Mouse (Mus musculus): ENCODE measurements around the gene Hmg20b. TPM values are rescaled to one million over a fixed set of nuclear protein-coding genes. Genes with fewer than 3 reads are reported as not detected.

Gene Hmg20b
- 89.0 TPM for polyA plus RNA-seq (2012; fragmentation: generic; extraction: Trizol)
- long read RNA-seq, experiment 1, transcript Hmg20b-202 (10 exons, 1,463 nt): minor isoform, 8 of 103 reads
- long read RNA-seq, experiment 1, transcript Hmg20b-201 (9 exons, 1,621 nt): major isoform, 35 of 103 reads
- long read RNA-seq, experiment 1, transcript Hmg20b-203 (10 exons, 1,540 nt): minor isoform, 13 of 103 reads
- long read RNA-seq, experiment 1, partial matches to known transcripts: 30 of 103 reads
- long read RNA-seq, experiment 1, other reads (novel, unspliced or antisense): 13 of 103 reads
- long read RNA-seq, experiment 2, transcript Hmg20b-201 (9 exons, 1,621 nt): major isoform, 64 of 127 reads
- long read RNA-seq, experiment 2, transcript Hmg20b-203 (10 exons, 1,540 nt): minor isoform, 12 of 127 reads
- long read RNA-seq, experiment 2, transcript Hmg20b-202 (10 exons, 1,463 nt): minor isoform, 9 of 127 reads
- long read RNA-seq, experiment 2, partial matches to known transcripts: 7 of 127 reads
- long read RNA-seq, experiment 2, other reads (novel, unspliced or antisense): 35 of 127 reads

DNA sequence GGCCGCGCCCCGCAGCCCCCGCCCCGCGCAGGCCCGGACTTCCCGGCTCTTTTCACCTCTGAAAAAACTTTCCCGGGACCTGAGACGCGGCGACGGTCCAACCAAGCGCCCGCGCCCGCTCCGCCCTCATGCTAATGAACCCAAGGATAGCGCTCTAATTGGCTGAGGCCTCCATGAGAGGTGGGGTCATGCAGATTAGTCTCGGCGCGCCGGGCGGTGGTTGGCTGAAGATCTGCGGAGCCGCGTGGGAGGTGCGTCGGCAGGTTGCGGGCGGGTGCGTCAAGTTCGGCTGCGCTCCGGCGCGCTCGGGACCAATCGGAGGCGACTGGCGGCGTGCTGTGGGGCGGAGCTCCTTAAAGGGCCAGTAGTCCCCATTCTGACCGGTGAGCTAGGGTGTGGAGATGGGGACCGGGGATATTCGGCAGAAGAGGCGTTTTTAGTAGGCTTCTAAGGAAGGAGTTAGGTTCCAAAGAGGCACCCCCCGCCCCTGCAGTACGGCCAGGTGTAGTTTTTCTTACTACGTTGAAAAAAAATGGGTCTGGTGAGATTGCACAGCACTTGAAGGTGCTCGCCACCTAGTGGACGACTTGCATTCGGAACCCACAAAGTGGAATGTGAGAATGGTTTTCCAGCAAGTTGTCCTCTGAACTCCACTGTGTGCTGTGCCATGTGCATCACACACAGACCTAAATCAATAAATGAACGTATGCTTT is at the start of gene Hmg20b:
Hmg20b (minus strand) TSS at position 130 of the 713 bp plus-strand sequence.
- Histone ChIP-seq H3K79me3 (ENCODE audit: low read depth) (peaks cover 5% of the 10 kb centered on the region), H3K36me3 (ENCODE audit: control insufficient read depth, insufficient read depth) (peaks cover 21% of the 10 kb centered on the region), H3ac (ENCODE audit: control insufficient read depth, insufficient read length, low read depth) (peak within 1 kb of the TSS; percentile 95), H3K4me3 (ENCODE audit: insufficient read depth, poor library complexity, severe bottlenecking) (peak within 1 kb of the TSS; percentile 95), H3K79me2 (ENCODE audit: control insufficient read depth, insufficient read depth) (peaks cover 14% of the 10 kb centered on the region), H3K27me3 (ENCODE audit: control insufficient read depth, insufficient read depth, insufficient read length) (no peaks in the 10 kb centered on the region)
- no peak for TF ChIP-seq USF1 (IDR thresholded peaks at IDR 0.05; ENCODE audit: low read depth)
- peak; percentile 57 for TF ChIP-seq CTCF (IDR thresholded peaks at IDR 0.05; ENCODE audit: control insufficient read depth, insufficient read depth, insufficient read length)

DNA sequence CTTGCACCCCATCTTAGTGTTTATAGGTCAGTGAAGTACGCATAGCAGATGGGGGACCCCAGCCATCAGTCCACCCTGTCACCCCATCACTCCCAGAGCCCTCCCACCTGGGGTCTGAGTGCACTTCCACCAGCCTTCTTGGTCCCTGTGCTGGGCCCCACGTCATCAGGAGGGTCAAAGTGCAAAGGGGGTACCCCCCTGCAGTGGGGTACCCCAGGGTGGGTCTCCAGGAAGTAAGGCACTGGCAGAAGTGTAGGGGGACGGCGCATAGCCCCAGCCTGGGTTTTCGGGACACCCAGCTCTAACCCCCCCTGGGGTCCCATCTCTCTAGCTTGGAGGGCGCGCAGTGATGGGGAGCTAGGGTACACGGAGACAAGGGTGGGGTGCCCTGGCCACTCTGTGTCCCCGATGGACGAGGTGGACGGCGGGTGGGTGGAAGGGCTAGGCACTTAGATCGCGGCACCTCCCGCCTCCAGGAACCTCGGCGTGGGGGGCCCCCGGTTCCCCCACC is 49.6 kb upstream of the Hmg20b start:
- no peak for TF ChIP-seq MAX (IDR thresholded peaks at IDR 0.05)
- no peak for TF ChIP-seq CEBPB (IDR thresholded peaks at IDR 0.05; ENCODE audit: low read depth)
- no peak for TF ChIP-seq FOSL1 (IDR thresholded peaks at IDR 0.05; ENCODE audit: insufficient read depth, low read length, poor library complexity, severe bottlenecking)
- no peak for TF ChIP-seq USF1 (IDR thresholded peaks at IDR 0.05; ENCODE audit: low read depth)
- no peak for TF ChIP-seq CTCF (IDR thresholded peaks at IDR 0.05; ENCODE audit: control insufficient read depth, insufficient read depth, insufficient read length)
- TF ChIP-seq MYOG (IDR thresholded peaks at IDR 0.05; ENCODE audit: control insufficient read depth, extremely low read depth, insufficient read length): no peak
- no peak for TF ChIP-seq MYOD1 (IDR thresholded peaks at IDR 0.05; ENCODE audit: control insufficient read depth, insufficient read length, low read depth)
- H3K79me2 ChIP-seq (ENCODE audit: control insufficient read depth, insufficient read depth): peaks cover 24% of the 10 kb centered on the region
- H3K36me3 ChIP-seq (ENCODE audit: control insufficient read depth, insufficient read depth): peaks cover 85% of the 10 kb centered on the region
- H3K27me3 ChIP-seq (ENCODE audit: control insufficient read depth, insufficient read depth, insufficient read length): no peaks in the 10 kb centered on the region
- peaks cover 11% of the 10 kb centered on the region for H3K79me3 ChIP-seq (ENCODE audit: low read depth)
- H3K4me3 ChIP-seq (ENCODE audit: insufficient read depth, poor library complexity, severe bottlenecking): no peak overlapping the region
- no peak overlapping the region for H3ac ChIP-seq (ENCODE audit: control insufficient read depth, insufficient read length, low read depth)

DNA sequence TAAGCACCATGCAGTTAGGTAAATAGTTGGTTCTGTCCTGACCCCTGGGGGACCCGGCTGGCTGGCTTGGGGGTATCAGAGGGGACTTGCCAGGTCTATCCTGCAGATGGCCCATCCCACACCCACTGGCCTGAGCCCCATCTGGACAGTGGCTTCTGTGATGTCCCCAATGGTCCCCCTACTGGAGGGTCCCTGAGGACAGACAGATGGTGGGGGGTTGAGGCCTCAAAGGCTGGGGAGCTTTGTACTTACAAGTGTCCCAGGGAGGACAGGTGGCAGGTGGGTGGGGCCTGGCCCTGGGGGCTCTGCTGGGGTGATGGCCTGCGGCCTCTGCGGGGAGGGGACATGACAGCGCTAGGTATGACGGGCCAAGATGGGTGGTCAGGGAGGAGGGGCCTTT is 49.0 kb upstream of the Hmg20b start:
- TF ChIP-seq USF1 (IDR thresholded peaks at IDR 0.05; ENCODE audit: low read depth) (no peak), MYOG (IDR thresholded peaks at IDR 0.05; ENCODE audit: control insufficient read depth, extremely low read depth, insufficient read length) (no peak), MYOD1 (IDR thresholded peaks at IDR 0.05; ENCODE audit: control insufficient read depth, insufficient read length, low read depth) (no peak), CEBPB (IDR thresholded peaks at IDR 0.05; ENCODE audit: low read depth) (no peak), MAX (IDR thresholded peaks at IDR 0.05) (no peak), FOSL1 (IDR thresholded peaks at IDR 0.05; ENCODE audit: insufficient read depth, low read length, poor library complexity, severe bottlenecking) (no peak), CTCF (IDR thresholded peaks at IDR 0.05; ENCODE audit: control insufficient read depth, insufficient read depth, insufficient read length) (no peak)
- no peak overlapping the region for H3K4me3 ChIP-seq (ENCODE audit: insufficient read depth, poor library complexity, severe bottlenecking)
- H3K36me3 ChIP-seq (ENCODE audit: control insufficient read depth, insufficient read depth): peaks cover 80% of the 10 kb centered on the region
- H3K79me2 ChIP-seq (ENCODE audit: control insufficient read depth, insufficient read depth): peaks cover 18% of the 10 kb centered on the region
- no peaks in the 10 kb centered on the region for H3K27me3 ChIP-seq (ENCODE audit: control insufficient read depth, insufficient read depth, insufficient read length)
- H3K79me3 ChIP-seq (ENCODE audit: low read depth): peaks cover 11% of the 10 kb centered on the region
- H3ac ChIP-seq (ENCODE audit: control insufficient read depth, insufficient read length, low read depth): no peak overlapping the region

DNA sequence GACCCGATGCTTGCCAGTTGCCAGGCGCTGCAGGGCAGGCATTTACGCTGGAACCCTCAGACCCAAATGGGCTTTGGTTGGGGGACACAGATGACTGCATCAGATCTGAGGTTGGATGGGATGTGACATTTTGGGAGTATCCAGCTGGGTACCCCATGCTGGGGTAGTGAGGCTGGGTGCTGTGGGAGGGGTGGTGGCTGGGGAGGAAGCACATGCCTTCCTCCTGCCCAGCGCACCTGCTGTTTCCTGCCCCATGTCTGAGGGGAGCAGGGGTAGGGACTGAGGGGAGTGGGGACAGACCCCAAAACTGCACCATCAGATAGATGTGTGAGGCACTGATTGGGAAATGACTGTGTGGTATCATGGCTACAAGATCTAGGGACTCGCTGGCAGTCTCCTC is 46.5 kb upstream of the Hmg20b start:
- no peaks in the 10 kb centered on the region for H3K27me3 ChIP-seq (ENCODE audit: control insufficient read depth, insufficient read depth, insufficient read length)
- no peak overlapping the region for H3ac ChIP-seq (ENCODE audit: control insufficient read depth, insufficient read length, low read depth)
- H3K4me3 ChIP-seq (ENCODE audit: insufficient read depth, poor library complexity, severe bottlenecking): no peak overlapping the region
- peaks cover 56% of the 10 kb centered on the region for H3K36me3 ChIP-seq (ENCODE audit: control insufficient read depth, insufficient read depth)
- no peaks in the 10 kb centered on the region for H3K79me2 ChIP-seq (ENCODE audit: control insufficient read depth, insufficient read depth)
- TF ChIP-seq CTCF (IDR thresholded peaks at IDR 0.05; ENCODE audit: control insufficient read depth, insufficient read depth, insufficient read length) (no peak), MAX (IDR thresholded peaks at IDR 0.05) (no peak), CEBPB (IDR thresholded peaks at IDR 0.05; ENCODE audit: low read depth) (no peak), MYOD1 (IDR thresholded peaks at IDR 0.05; ENCODE audit: control insufficient read depth, insufficient read length, low read depth) (no peak), FOSL1 (IDR thresholded peaks at IDR 0.05; ENCODE audit: insufficient read depth, low read length, poor library complexity, severe bottlenecking) (no peak), USF1 (IDR thresholded peaks at IDR 0.05; ENCODE audit: low read depth) (no peak), MYOG (IDR thresholded peaks at IDR 0.05; ENCODE audit: control insufficient read depth, extremely low read depth, insufficient read length) (no peak)
- peaks cover 7% of the 10 kb centered on the region for H3K79me3 ChIP-seq (ENCODE audit: low read depth)

DNA sequence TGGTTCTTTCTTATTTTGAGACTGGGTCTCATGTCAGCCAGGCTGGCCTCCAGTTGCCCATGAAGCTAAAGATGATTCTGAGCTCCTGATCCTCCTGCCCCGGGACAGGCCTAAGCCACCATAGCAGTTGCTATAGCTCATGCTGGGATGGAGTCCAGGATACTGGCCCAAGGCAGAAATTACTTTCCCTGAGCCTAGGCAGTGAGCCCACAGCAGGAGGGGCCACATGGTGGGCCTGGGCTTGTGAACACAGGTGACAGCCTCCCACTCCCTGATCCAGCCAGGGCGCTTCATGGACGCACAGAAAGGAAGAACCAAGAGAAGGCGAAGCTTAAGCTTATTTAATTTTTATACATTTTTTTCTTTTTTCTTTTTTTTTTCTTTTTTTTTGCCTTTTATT is 45.6 kb upstream of the Hmg20b start:
- Histone ChIP-seq H3K79me3 (ENCODE audit: low read depth) (peaks cover 7% of the 10 kb centered on the region), H3K4me3 (ENCODE audit: insufficient read depth, poor library complexity, severe bottlenecking) (no peak overlapping the region), H3K27me3 (ENCODE audit: control insufficient read depth, insufficient read depth, insufficient read length) (no peaks in the 10 kb centered on the region), H3K36me3 (ENCODE audit: control insufficient read depth, insufficient read depth) (peaks cover 47% of the 10 kb centered on the region), H3K79me2 (ENCODE audit: control insufficient read depth, insufficient read depth) (no peaks in the 10 kb centered on the region), H3ac (ENCODE audit: control insufficient read depth, insufficient read length, low read depth) (no peak overlapping the region)
- TF ChIP-seq MYOG (IDR thresholded peaks at IDR 0.05; ENCODE audit: control insufficient read depth, extremely low read depth, insufficient read length) (no peak), CTCF (IDR thresholded peaks at IDR 0.05; ENCODE audit: control insufficient read depth, insufficient read depth, insufficient read length) (no peak), MYOD1 (IDR thresholded peaks at IDR 0.05; ENCODE audit: control insufficient read depth, insufficient read length, low read depth) (no peak), CEBPB (IDR thresholded peaks at IDR 0.05; ENCODE audit: low read depth) (no peak), FOSL1 (IDR thresholded peaks at IDR 0.05; ENCODE audit: insufficient read depth, low read length, poor library complexity, severe bottlenecking) (no peak), USF1 (IDR thresholded peaks at IDR 0.05; ENCODE audit: low read depth) (no peak), MAX (IDR thresholded peaks at IDR 0.05) (no peak)
